26 mouse cellular contexts compared by ENCODE assay signal in genomic region chrX:66605490-66605889, GRCm38 (mm10). TPM values are rescaled to one million over a fixed set of nuclear protein-coding genes. Genes with fewer than 3 reads are reported as not detected.
DNase-seq lines count a peak whose midpoint lies in the region; ATAC-seq and TF ChIP-seq lines count a peak whose summit lies in the region.
"Had no signal": no experiment of that assay in that cellular context is flagged by ENCODE, and none has a peak within 500 bp of the region (broad histone marks: within the 10 kb centered on the region; RNA-seq: fewer than 3 reads in every experiment).

No protein-coding gene starts in this region.

- 65% methylated on average over 3 of the region's 3 CpGs for WGBS in forebrain, postnatal 0 days
- WGBS in forebrain, embryonic 13.5 days = 85% methylated on average over 3 of the region's 3 CpGs

- no peak for TF ChIP-seq POLR2A in brain, embryonic 14.5 days (IDR thresholded peaks at IDR 0.05; ENCODE audit: borderline replicate concordance, extremely low read depth, insufficient read depth, insufficient read length, poor library complexity, severe bottlenecking)

- H3K4me3 ChIP-seq in forebrain, postnatal 0 days (ENCODE audit: low read depth, low read length) = no peak overlapping the region
- no peak overlapping the region for H3K4me3 ChIP-seq in forebrain, embryonic 13.5 days
- H3K4me3 ChIP-seq: embryonic facial prominence, embryonic 13.5 days; embryonic facial prominence, embryonic 15.5 days; erythroblast, embryonic 14.5 days; forebrain, embryonic 10.5 days; gastrocnemius, adult 2 months had no signal

- peak; percentile 7 for DNase-seq in forebrain, postnatal 0 days
- DNase-seq in frontal cortex, postnatal 36 days (ENCODE audit: low spot score in 2 of 2) = peak; percentile 0 to 1
- no peak for DNase-seq in frontal cortex, postnatal 10 days (ENCODE audit: low spot score in 2 of 2)
- DNase-seq in brain, embryonic 14.5 days (ENCODE audit: low read depth) = peak; percentile 0
- no peak for DNase-seq in adrenal gland, adult (ENCODE audit: inconsistent age in 2 of 2, low spot score in 1 of 2)
- no peak for DNase-seq in thymus, postnatal 0 days (ENCODE audit: low spot score)
- DNase-seq: adrenal gland, adult 8-10 months; adrenal gland, postnatal 14 days; adrenal gland, postnatal 36 days; cerebellum, adult 11 months; cerebellum, adult 18-20 months; cerebellum, adult 8-10 months; cerebellum, adult 9-11 months; cerebellum, postnatal 14 days; cerebellum, postnatal 36 days; embryo, embryonic 11 days; gastrocnemius, adult 2 months had no signal

- H3K27ac ChIP-seq in forebrain, postnatal 0 days (ENCODE audit: low read depth, low read length) = no peak overlapping the region
- no peak overlapping the region for H3K27ac ChIP-seq in forebrain, embryonic 13.5 days
- H3K27ac ChIP-seq: embryonic facial prominence, embryonic 13.5 days; embryonic facial prominence, embryonic 15.5 days; forebrain, embryonic 10.5 days; gastrocnemius, adult 2 months had no signal

- H3K9me3 ChIP-seq in forebrain, postnatal 0 days (ENCODE audit: low read length) = no peaks in the 10 kb centered on the region
- no peaks in the 10 kb centered on the region for H3K9me3 ChIP-seq in forebrain, embryonic 13.5 days (replicated peaks)
- H3K9me3 ChIP-seq: embryonic facial prominence, embryonic 13.5 days; embryonic facial prominence, embryonic 15.5 days; forebrain, embryonic 10.5 days had no signal

- H3K36me3 ChIP-seq in forebrain, postnatal 0 days (ENCODE audit: insufficient read depth) = no peaks in the 10 kb centered on the region
- H3K36me3 ChIP-seq in forebrain, embryonic 13.5 days (ENCODE audit: poor library complexity, severe bottlenecking) = no peaks in the 10 kb centered on the region
- H3K36me3 ChIP-seq: embryonic facial prominence, embryonic 13.5 days; embryonic facial prominence, embryonic 15.5 days; forebrain, embryonic 10.5 days had no signal

- H3K4me1 ChIP-seq in forebrain, postnatal 0 days (ENCODE audit: insufficient read depth) = no peaks in the 10 kb centered on the region
- H3K4me1 ChIP-seq in forebrain, embryonic 13.5 days = no peaks in the 10 kb centered on the region
- H3K4me1 ChIP-seq: embryonic facial prominence, embryonic 13.5 days; embryonic facial prominence, embryonic 15.5 days; forebrain, embryonic 10.5 days had no signal

- TF ChIP-seq CTCF in forebrain, postnatal 0 days (IDR thresholded peaks at IDR 0.05; ENCODE audit: low read depth) = no peak
- TF ChIP-seq CTCF in brain, embryonic 14.5 days (IDR thresholded peaks at IDR 0.05; ENCODE audit: borderline replicate concordance, extremely low read depth, insufficient read depth, insufficient read length) = no peak

- no peak overlapping the region for H3K9ac ChIP-seq in forebrain, postnatal 0 days
- H3K9ac ChIP-seq in forebrain, embryonic 13.5 days = no peak overlapping the region
- H3K9ac ChIP-seq: embryonic facial prominence, embryonic 13.5 days; embryonic facial prominence, embryonic 15.5 days had no signal

- H3K27me3 ChIP-seq in forebrain, postnatal 0 days (ENCODE audit: insufficient read depth, low read length) = no peaks in the 10 kb centered on the region
- H3K27me3 ChIP-seq in forebrain, embryonic 13.5 days = no peaks in the 10 kb centered on the region
- H3K27me3 ChIP-seq: embryonic facial prominence, embryonic 13.5 days; embryonic facial prominence, embryonic 15.5 days had no signal

- H3K4me2 ChIP-seq in forebrain, postnatal 0 days (ENCODE audit: low read depth) = no peak overlapping the region
- H3K4me2 ChIP-seq in forebrain, embryonic 13.5 days = no peak overlapping the region
- H3K4me2 ChIP-seq: embryonic facial prominence, embryonic 13.5 days; embryonic facial prominence, embryonic 15.5 days had no signal

- peak; percentile 63; the same call in 1 of the 2 replicates for ATAC-seq in forebrain, postnatal 0 days
- ATAC-seq in forebrain, embryonic 13.5 days = no peak
- ATAC-seq: forebrain, embryonic 14.5 days had no signal

RNA-seq across cellular contexts. Expression of gene Slitrk2, which starts 43.6 kb away (rescaled TPM):
- 18.5 and 21.0 TPM in 2 replicates for total RNA-seq in forebrain, postnatal 0 days (2014; rRNA removed)
- 5.7 and 8.7 TPM in 2 replicates for polyA plus RNA-seq in forebrain, postnatal 0 days (2015; fragmentation: Nextera tagmentation; extraction: Ambion mirVana)
- 10.1 and 10.7 TPM in 2 replicates for polyA plus RNA-seq in forebrain, embryonic 13.5 days (2015; fragmentation: Nextera tagmentation; extraction: Ambion mirVana)
- polyA plus RNA-seq in brain, embryonic 14.5 days (2012; rRNA removed) = 3.7 and 6.0 TPM in 2 replicates
- 0.06 and 0.07 TPM in 2 replicates for polyA plus RNA-seq in thymus, postnatal 0 days (2015; fragmentation: Nextera tagmentation; extraction: Ambion mirVana)
- total RNA-seq: common myeloid progenitor, adult 5-6 weeks; MEL had no signal
- polyA plus RNA-seq: C2C12; erythroblast, embryonic 14.5 days had no signal

Comparison
In these comparisons a context has a peak if more than half of its experiments do, and no peak if none do; other contexts are left out.
1. DNase-seq: peak in forebrain, postnatal 0 days (single experiment), frontal cortex, postnatal 36 days (2 of 2) and brain, embryonic 14.5 days (single experiment); none in frontal cortex, postnatal 10 days (0 of 2), adrenal gland, adult (0 of 2) and thymus, postnatal 0 days (single experiment).